Mouse (Mus musculus): ENCODE measurements around the gene Abcd3.

Abcd3 gene

GRCm38 (mm10) chr3:121814877-121815548 lies at the start of gene Abcd3:
TSS of gene Abcd3 (minus strand) at chr3:121815302.
- DNase-seq (ENCODE audit: low spot score in 2 of 2) = peak; percentile 63 to 72

- DNase-seq (ENCODE audit: low spot score in 2 of 2) = no peak
Measured at GRCm38 (mm10) chr3:121859142-121859541, 44.0 kb upstream of the Abcd3 start.

GRCm38 (mm10) chr3:121856131-121856530 lies 41.0 kb upstream of the Abcd3 start:
- DNase-seq (ENCODE audit: low spot score in 2 of 2) = no peak

GRCm38 (mm10) chr3:121853781-121854520 lies 38.8 kb upstream of the Abcd3 start:
- no peak for DNase-seq (ENCODE audit: low spot score in 2 of 2)

GRCm38 (mm10) chr3:121852074-121852826 lies 37.1 kb upstream of the Abcd3 start:
- no peak for DNase-seq (ENCODE audit: low spot score in 2 of 2)

GRCm38 (mm10) chr3:121851006-121851405 lies 35.9 kb upstream of the Abcd3 start:
- no peak for DNase-seq (ENCODE audit: low spot score in 2 of 2)

- no peak for DNase-seq (ENCODE audit: low spot score in 2 of 2)
Measured at GRCm38 (mm10) chr3:121850381-121850780, 35.3 kb upstream of the Abcd3 start.

- DNase-seq (ENCODE audit: low spot score in 2 of 2) = no peak
Measured at GRCm38 (mm10) chr3:121847296-121847695, 32.2 kb upstream of the Abcd3 start.

GRCm38 (mm10) chr3:121844658-121845057 lies 29.6 kb upstream of the Abcd3 start:
- no peak for DNase-seq (ENCODE audit: low spot score in 2 of 2)

- DNase-seq (ENCODE audit: low spot score in 2 of 2) = no peak
Measured at GRCm38 (mm10) chr3:121844013-121844412, 28.9 kb upstream of the Abcd3 start.

GRCm38 (mm10) chr3:121843254-121843653 lies 28.2 kb upstream of the Abcd3 start:
- no peak for DNase-seq (ENCODE audit: low spot score in 2 of 2)

- no peak for DNase-seq (ENCODE audit: low spot score in 2 of 2)
Measured at GRCm38 (mm10) chr3:121842306-121842860, 27.3 kb upstream of the Abcd3 start.

- no peak for DNase-seq (ENCODE audit: low spot score in 2 of 2)
Measured at GRCm38 (mm10) chr3:121841412-121842014, 26.4 kb upstream of the Abcd3 start.

- no peak for DNase-seq (ENCODE audit: low spot score in 2 of 2)
Measured at GRCm38 (mm10) chr3:121840351-121840750, 25.2 kb upstream of the Abcd3 start.

- no peak for DNase-seq (ENCODE audit: low spot score in 2 of 2)
Measured at GRCm38 (mm10) chr3:121834732-121835131, 19.6 kb upstream of the Abcd3 start.

GRCm38 (mm10) chr3:121834250-121834649 lies 19.1 kb upstream of the Abcd3 start:
- no peak for DNase-seq (ENCODE audit: low spot score in 2 of 2)

- no peak for DNase-seq (ENCODE audit: low spot score in 2 of 2)
Measured at GRCm38 (mm10) chr3:121825092-121825491, 10.0 kb upstream of the Abcd3 start.

- DNase-seq (ENCODE audit: low spot score in 2 of 2) = no peak
Measured at GRCm38 (mm10) chr3:121824319-121824718, 9.2 kb upstream of the Abcd3 start.

GRCm38 (mm10) chr3:121822643-121823042 lies 7.5 kb upstream of the Abcd3 start:
- DNase-seq (ENCODE audit: low spot score in 2 of 2) = no peak

GRCm38 (mm10) chr3:121821559-121822143 lies 6.5 kb upstream of the Abcd3 start:
- no peak for DNase-seq (ENCODE audit: low spot score in 2 of 2)

GRCm38 (mm10) chr3:121819693-121820200 lies 4.6 kb upstream of the Abcd3 start:
- no peak for DNase-seq (ENCODE audit: low spot score in 2 of 2)

Measured in natural killer cell, adult 2 months (primary cell).